Mouse (Mus musculus) stomach, embryonic 16.5 days (tissue): Measurements from ENCODE around the gene Mum1. TPM values are rescaled to one million over a fixed set of nuclear protein-coding genes. Genes with fewer than 3 reads are reported as not detected.
"Not testable (repeated sequence)": the region's sequence is repeated elsewhere in the genome, so short reads cannot be mapped to it uniquely, and the experiment has no call there.

Experiments used
- ATAC-seq: fragments of 200-750 bp; cut with Nextera tagmentation; 2 replicates; pipeline ENCODE4 v1.8.0; 2017; ENCODE audit warnings: moderate number of reproducible peaks, moderate TSS enrichment; ENCODE audit not compliant: insufficient read depth, low FRiP score
- H3K27ac ChIP-seq: fragments of 300-500 bp; sonication (generic); 2 replicates; pipeline ENCODE4 v1.5.1; 2014; ENCODE audit warnings: low read length
- H3K27me3 ChIP-seq: fragments of 300-500 bp; sonication (generic); 2 replicates; pipeline ENCODE4 v1.6.1; 2014; ENCODE audit warnings: low read length, control low read depth, mixed read lengths; ENCODE audit not compliant: control insufficient read depth, insufficient read depth
- H3K36me3 ChIP-seq: fragments of 300-500 bp; sonication (generic); 2 replicates; pipeline ENCODE4 v1.6.1; 2014; ENCODE audit warnings: low read length; ENCODE audit not compliant: control insufficient read depth, insufficient read depth
- H3K4me1 ChIP-seq: fragments of 300-500 bp; sonication (generic); 2 replicates; pipeline ENCODE4 v1.6.1; 2014; ENCODE audit warnings: low read length, control low read depth, mixed read lengths; ENCODE audit not compliant: control insufficient read depth, insufficient read depth
- H3K4me2 ChIP-seq: fragments of 300-500 bp; sonication (generic); 2 replicates; pipeline ENCODE4 v1.6.1; 2014; ENCODE audit warnings: low read depth, low read length, mixed read lengths
- H3K4me3 ChIP-seq: fragments of 300-500 bp; sonication (generic); replicated peaks from 2 replicates; pipeline ENCODE4 v1.5.1; 2014; ENCODE audit warnings: mild to moderate bottlenecking, low read length
- H3K9ac ChIP-seq: fragments of 300-500 bp; sonication (generic); 2 replicates; pipeline ENCODE4 v1.6.1; 2014; ENCODE audit warnings: low read length
- H3K9me3 ChIP-seq: fragments of 300-500 bp; sonication (generic); replicated peaks from 2 replicates; pipeline ENCODE4 v1.6.1; 2016; ENCODE audit warnings: low read length, control low read depth; ENCODE audit not compliant: control insufficient read depth
- WGBS: fragments of 180-500 bp; shearing (Covaris S2); extraction: QIAGEN DNeasy Blood & Tissue Kit; methylation state at CpG from one replicate; pipeline ENCODE4 v1.1.7; 2014; 5-methylcytosine and 5-hydroxymethylcytosine counted together
- polyA plus RNA-seq: library from polyadenylated mRNA; unstranded; fragments of >200 nt; fragmentation: Nextera tagmentation; extraction: Ambion mirVana; gene quantifications from 2 replicates; pipeline ENCODE4 v1.2.1, GENCODE M21; 2015

The Mum1 gene
- polyA plus RNA-seq, 1 experiment from 2014 or later: 51.6 TPM

GRCm38 (mm10) chr10:80200485-80200884, 25.7 kb upstream of the Mum1 start:
- Histone ChIP-seq H3K4me3 (no peak overlapping the region), H3K4me2 (no peak overlapping the region), H3K4me1 (peaks cover 6% of the 10 kb centered on the region; the same call in 1 of the 2 replicates), H3K27ac (no peak overlapping the region), H3K9me3 (no peaks in the 10 kb centered on the region), H3K9ac (no peak overlapping the region), H3K27me3 (no peaks in the 10 kb centered on the region), H3K36me3 (no peaks in the 10 kb centered on the region)
- no peak for ATAC-seq
- 77% methylated on average over 6 of the region's 6 CpGs for WGBS

- no peak overlapping the region for H3K27ac ChIP-seq
- no peaks in the 10 kb centered on the region for H3K27me3 ChIP-seq
- ATAC-seq: no peak
Observed at GRCm38 (mm10) chr10:80204055-80204454, 22.2 kb upstream of the Mum1 start.

DNA sequence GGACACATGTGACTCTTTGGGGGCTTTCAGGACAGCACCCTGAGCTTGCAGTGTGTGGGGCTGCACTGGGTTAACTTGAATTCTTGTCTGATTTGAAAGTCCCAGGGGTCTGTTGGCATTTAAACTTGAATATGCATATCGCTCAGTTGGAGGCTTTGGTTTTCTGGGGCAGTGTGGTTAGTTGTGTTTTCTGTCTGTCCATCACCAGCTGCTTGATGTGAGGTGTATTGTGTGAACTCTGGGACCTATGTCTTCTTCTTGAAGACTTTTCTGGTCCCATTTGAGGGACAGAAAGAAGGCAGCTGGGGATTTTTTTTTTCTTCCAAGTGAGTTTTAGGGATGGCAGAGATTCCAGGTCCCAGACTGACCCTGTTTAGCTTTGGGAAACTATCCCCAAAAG, 19.0 kb upstream of the Mum1 start:
- Histone ChIP-seq H3K36me3 (no peaks in the 10 kb centered on the region), H3K4me1 (peaks cover 3% of the 10 kb centered on the region; the same call in 1 of the 2 replicates), H3K4me3 (no peak overlapping the region), H3K9me3 (no peaks in the 10 kb centered on the region), H3K4me2 (no peak overlapping the region), H3K27ac (no peak overlapping the region), H3K9ac (no peak overlapping the region), H3K27me3 (no peaks in the 10 kb centered on the region)
- no peak for ATAC-seq
- WGBS: 71% methylated on average over 1 of the region's 1 CpGs

More at GRCm38 (mm10) chr10:80204055-80204454, 22.2 kb upstream of the Mum1 start:
- whole genome bisulfite sequencing: 16% methylated on average over 7 of the region's 7 CpGs
- Histone ChIP-seq H3K9ac (peak overlapping the region; percentile 52), H3K9me3 (no peaks in the 10 kb centered on the region), H3K36me3 (no peaks in the 10 kb centered on the region), H3K4me1 (peaks cover 6% of the 10 kb centered on the region; the same call in 1 of the 2 replicates), H3K4me3 (no peak overlapping the region), H3K4me2 (no peak overlapping the region)

DNA sequence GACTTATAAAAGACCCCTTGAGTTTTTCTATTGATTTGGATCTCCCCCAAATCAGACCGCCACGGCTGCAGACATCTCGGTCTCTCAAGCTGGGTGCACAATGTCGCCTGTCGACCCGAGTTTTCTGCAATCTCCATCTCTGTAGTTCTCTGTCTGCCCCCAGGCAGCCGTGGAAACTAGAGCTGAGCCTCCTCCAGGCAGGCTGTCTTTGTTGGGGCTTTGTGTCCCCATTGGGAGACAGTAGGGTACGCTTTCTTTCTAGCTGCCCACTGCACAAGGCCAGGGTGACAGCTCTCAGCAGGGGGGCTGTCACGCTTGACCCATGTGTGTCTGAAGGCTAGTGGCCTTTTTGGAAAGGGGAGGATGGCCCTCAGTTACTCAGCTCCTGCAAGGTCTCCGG, 18.6 kb upstream of the Mum1 start:
- H3K36me3 ChIP-seq: no peaks in the 10 kb centered on the region
- no peaks in the 10 kb centered on the region for H3K27me3 ChIP-seq
- peaks cover 3% of the 10 kb centered on the region; the same call in 1 of the 2 replicates for H3K4me1 ChIP-seq
- no peak overlapping the region for H3K4me2 ChIP-seq
- H3K4me3 ChIP-seq: no peak overlapping the region
- 73% methylated on average over 10 of the region's 10 CpGs for WGBS
- no peaks in the 10 kb centered on the region for H3K9me3 ChIP-seq
- no peak overlapping the region for H3K27ac ChIP-seq
- H3K9ac ChIP-seq: no peak overlapping the region
- no peak for ATAC-seq

- H3K27me3 ChIP-seq: no peaks in the 10 kb centered on the region
- no peak overlapping the region for H3K9ac ChIP-seq
- no peak overlapping the region for H3K4me2 ChIP-seq
- ATAC-seq: no peak
- no peaks in the 10 kb centered on the region for H3K36me3 ChIP-seq
- no peak overlapping the region for H3K27ac ChIP-seq
- WGBS: 74% methylated on average over 4 of the region's 4 CpGs
- no peaks in the 10 kb centered on the region for H3K9me3 ChIP-seq
- H3K4me3 ChIP-seq: no peak overlapping the region
- peaks cover 3% of the 10 kb centered on the region; the same call in 1 of the 2 replicates for H3K4me1 ChIP-seq
Observed at GRCm38 (mm10) chr10:80208248-80208647, 18.0 kb upstream of the Mum1 start.

- peaks cover under 1% of the 10 kb centered on the region; the same call in 1 of the 2 replicates for H3K4me1 ChIP-seq
- H3K36me3 ChIP-seq: no peaks in the 10 kb centered on the region
- no peaks in the 10 kb centered on the region for H3K27me3 ChIP-seq
- 16% methylated on average over 24 of the region's 24 CpGs for WGBS
- peak overlapping the region; percentile 50 for H3K9ac ChIP-seq
- ATAC-seq: no peak
- H3K9me3 ChIP-seq: no peaks in the 10 kb centered on the region
- H3K27ac ChIP-seq: no peak overlapping the region
- H3K4me3 ChIP-seq: no peak overlapping the region
- no peak overlapping the region for H3K4me2 ChIP-seq
Observed at GRCm38 (mm10) chr10:80208841-80209371, 17.3 kb upstream of the Mum1 start.

DNA sequence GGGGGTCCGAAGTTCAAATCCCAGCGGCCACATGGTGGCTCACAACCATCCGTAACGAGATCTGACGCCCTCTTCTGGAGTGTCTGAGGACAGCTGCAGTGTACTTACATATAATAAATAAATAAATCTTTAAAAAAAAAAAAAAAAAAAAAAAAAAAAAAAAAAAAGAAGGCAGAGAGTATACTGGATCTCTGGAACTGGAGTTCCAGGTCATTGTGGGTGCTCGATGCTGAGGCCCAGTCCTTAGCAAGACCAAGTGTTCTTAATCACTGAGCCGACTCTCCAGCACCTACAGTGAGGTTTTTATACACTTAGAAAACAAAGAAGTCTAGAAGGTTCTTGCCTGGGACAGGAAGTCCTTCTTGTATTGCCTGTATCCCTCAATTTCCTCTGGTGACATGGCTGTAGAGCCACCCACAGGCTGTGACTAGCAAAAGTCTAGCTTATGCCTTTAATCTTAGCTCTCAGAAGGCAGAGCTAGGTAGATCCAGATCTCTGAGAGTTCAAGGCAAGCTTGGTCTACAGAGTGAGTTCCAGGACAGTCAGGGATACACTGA, 14.6 kb upstream of the Mum1 start:
- H3K9me3 ChIP-seq, H3K36me3 ChIP-seq, H3K9ac ChIP-seq, H3K27me3 ChIP-seq, H3K4me3 ChIP-seq, H3K4me2 ChIP-seq, H3K4me1 ChIP-seq, H3K27ac ChIP-seq, ATAC-seq: not testable (repeated sequence)
- WGBS: 67% methylated on average over 7 of the region's 7 CpGs

DNA sequence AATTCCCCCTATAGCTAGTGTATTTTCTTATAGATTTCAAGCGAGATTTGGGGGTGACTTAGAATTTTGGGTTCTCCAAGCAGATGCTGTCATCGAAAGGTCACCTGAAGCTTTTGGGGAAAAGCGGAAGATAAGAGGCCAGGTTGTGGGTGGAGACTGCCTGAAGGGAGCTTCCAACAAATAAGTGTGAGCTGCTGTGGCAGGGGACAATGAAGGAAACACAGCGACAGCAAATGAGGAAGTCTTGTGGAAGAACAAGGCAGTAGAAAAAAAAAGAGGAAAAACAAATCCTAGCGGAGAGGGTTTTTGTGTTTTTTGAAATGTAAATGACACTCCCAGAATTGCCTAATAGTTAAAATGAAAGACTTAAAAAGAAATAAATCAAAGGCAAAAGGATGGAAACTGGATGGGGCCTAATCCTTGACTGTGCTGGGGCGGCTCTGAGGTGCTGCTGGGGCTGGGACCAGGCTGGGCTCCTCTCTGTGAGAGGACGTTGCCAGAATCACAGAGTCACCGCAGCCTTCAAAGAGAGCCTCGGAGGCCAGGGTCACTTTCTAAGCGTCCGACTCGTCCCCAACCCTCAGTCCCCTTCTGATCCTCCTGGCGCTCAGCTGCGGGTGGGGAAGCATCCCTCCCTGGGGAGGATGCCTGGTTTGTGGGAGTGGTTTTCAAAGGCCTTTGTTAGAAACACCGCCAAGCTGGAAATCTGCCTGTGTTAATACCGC, 11.0 kb upstream of the Mum1 start:
- Histone ChIP-seq H3K4me3 (no peak overlapping the region), H3K36me3 (no peaks in the 10 kb centered on the region), H3K9ac (0 out of 2 replicates have a peak overlapping the region, but pooled peaks have one; percentile 12), H3K4me1 (no peaks in the 10 kb centered on the region), H3K9me3 (no peaks in the 10 kb centered on the region), H3K27me3 (no peaks in the 10 kb centered on the region), H3K27ac (no peak overlapping the region; the same call in 1 of the 2 replicates), H3K4me2 (no peak overlapping the region)
- WGBS: 30% methylated on average over 16 of the region's 16 CpGs
- 0 out of 2 replicates have a peak, but pooled peaks have one; percentile 29 for ATAC-seq

GRCm38 (mm10) chr10:80220676-80221075, 5.6 kb upstream of the Mum1 start:
- ATAC-seq: no peak
- no peaks in the 10 kb centered on the region for H3K27me3 ChIP-seq
- H3K4me3 ChIP-seq: no peak overlapping the region
- no peak overlapping the region for H3K9ac ChIP-seq
- peaks cover 2% of the 10 kb centered on the region; the same call in 1 of the 2 replicates for H3K4me1 ChIP-seq
- 49% methylated on average over 6 of the region's 9 CpGs for WGBS
- H3K9me3 ChIP-seq: no peaks in the 10 kb centered on the region
- no peaks in the 10 kb centered on the region for H3K36me3 ChIP-seq
- H3K4me2 ChIP-seq: no peak overlapping the region
- H3K27ac ChIP-seq: no peak overlapping the region
